Mouse (Mus musculus) heart, embryonic 14.5 days (tissue): ENCODE data around the gene Fxyd5. TPM values are rescaled to one million over a fixed set of nuclear protein-coding genes. Genes with fewer than 3 reads are reported as not detected.

ENCODE experiments used
- ATAC-seq: fragments of 200-750 bp; cut with Nextera tagmentation; 2 replicates; pipeline ENCODE4 v1.8.0; 2017; ENCODE audit warnings: low read depth, moderate TSS enrichment; ENCODE audit not compliant: insufficient number of reproducible peaks, insufficient read depth, low FRiP score
- H3K27ac ChIP-seq, 2 experiments: fragments of 200-500 bp in 1 of 2; fragments of 300-500 bp in 1 of 2; sonication (generic) in 1 of 2; replicated peaks in 1 of 2; 2 replicates each; pipeline ENCODE4 v1.5.1; 2012 to 2014; ENCODE audit warnings: low read depth in 2 of 2, low read length in 2 of 2, control low read depth in 1 of 2, mild to moderate bottlenecking in 1 of 2, mixed read lengths in 1 of 2; ENCODE audit not compliant: control insufficient read depth in 1 of 2, insufficient read depth in 1 of 2
- H3K27me3 ChIP-seq: fragments of 300-500 bp; sonication (generic); 2 replicates; pipeline ENCODE4 v1.6.1; 2014; ENCODE audit warnings: mild to moderate bottlenecking, low read length, control low read depth; ENCODE audit not compliant: control insufficient read depth, insufficient read depth
- H3K36me3 ChIP-seq: fragments of 300-500 bp; sonication (generic); 2 replicates; pipeline ENCODE4 v1.6.1; 2014; ENCODE audit warnings: mild to moderate bottlenecking, control low read depth, low read length, mixed read lengths; ENCODE audit not compliant: control insufficient read depth, insufficient read depth
- H3K4me1 ChIP-seq, 2 experiments: fragments of 200-500 bp in 1 of 2; fragments of 300-500 bp in 1 of 2; sonication (generic) in 1 of 2; 2 replicates each; pipeline ENCODE4 v1.6.1; 2012 to 2014; ENCODE audit warnings: low read length in 2 of 2, control low read depth in 1 of 2, mixed read lengths in 1 of 2; ENCODE audit not compliant: control insufficient read depth in 2 of 2, insufficient read depth in 2 of 2
- H3K4me2 ChIP-seq: fragments of 300-500 bp; sonication (generic); 2 replicates; pipeline ENCODE4 v1.6.1; 2014; ENCODE audit warnings: mild to moderate bottlenecking, low read length
- H3K4me3 ChIP-seq, 2 experiments: fragments of 200-500 bp in 1 of 2; fragments of 300-500 bp in 1 of 2; sonication (generic) in 1 of 2; 2 replicates each; pipeline ENCODE4 v1.5.1; 2012 to 2014; ENCODE audit warnings: low read length in 2 of 2, mild to moderate bottlenecking in 2 of 2, control low read depth in 1 of 2, low read depth in 1 of 2, moderate library complexity in 1 of 2; ENCODE audit not compliant: control insufficient read depth in 1 of 2, insufficient read depth in 1 of 2
- H3K9ac ChIP-seq: fragments of 300-500 bp; sonication (generic); 2 replicates; pipeline ENCODE4 v1.6.1; 2014; ENCODE audit warnings: mild to moderate bottlenecking, low read length
- H3K9me3 ChIP-seq: fragments of 300-500 bp; sonication (generic); 2 replicates; pipeline ENCODE4 v1.6.1; 2016; ENCODE audit warnings: low read length, control low read depth; ENCODE audit not compliant: control insufficient read depth
- WGBS: fragments of 180-500 bp; shearing (Covaris S2); extraction: QIAGEN DNeasy Blood & Tissue Kit; methylation state at CpG from one replicate; pipeline ENCODE4 v1.1.7; 2014; 5-methylcytosine and 5-hydroxymethylcytosine counted together
- polyA plus RNA-seq: library from polyadenylated mRNA; unstranded; fragments of >200 nt; fragmentation: Nextera tagmentation; extraction: Ambion mirVana; gene quantifications from 2 replicates; pipeline ENCODE4 v1.2.1, GENCODE M21; 2014

Gene Fxyd5
- polyA plus RNA-seq, 1 experiment from 2014 or later, result 36.1 TPM

DNA sequence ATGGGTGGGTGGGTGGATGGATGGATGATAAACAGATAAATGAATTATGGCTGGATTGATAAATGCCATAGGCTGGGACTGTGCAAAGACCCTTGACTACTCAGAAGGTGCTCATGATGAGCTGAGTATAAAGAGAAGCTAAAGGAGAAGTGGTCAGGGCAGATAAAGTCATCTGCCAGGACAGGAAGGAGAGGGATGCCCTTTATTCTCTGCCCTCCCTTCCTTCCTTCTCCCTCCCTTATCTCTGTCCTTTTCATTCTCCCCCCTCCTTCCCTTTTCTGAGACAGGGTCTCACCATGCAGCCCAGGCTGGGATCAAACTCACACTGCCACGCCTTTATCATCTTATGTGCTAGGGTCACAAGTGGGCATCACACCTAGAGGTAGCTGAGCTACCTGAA is 34.5 kb downstream of the Fxyd5 start:
- WGBS, result 50% methylated on average over 1 of the region's 1 CpGs
- Histone ChIP-seq H3K27me3 (no peaks in the 10 kb centered on the region), H3K36me3 (no peaks in the 10 kb centered on the region), H3K9me3 (no peaks in the 10 kb centered on the region), H3K4me1 (no peaks in the 10 kb centered on the region), H3K4me3 (no peak overlapping the region), H3K27ac (no peak overlapping the region), H3K9ac (no peak overlapping the region), H3K4me2 (no peak overlapping the region)
- no peak for ATAC-seq

GRCm38 (mm10) chr7:31002650-31003049 is 39.6 kb downstream of the Fxyd5 start:
- Histone ChIP-seq H3K4me3 (no peak overlapping the region), H3K36me3 (no peaks in the 10 kb centered on the region), H3K27ac (0 out of 4 replicates have a peak overlapping the region, but pooled peaks of 1 of the 2 experiments have one; percentile 9), H3K4me2 (no peak overlapping the region), H3K9me3 (no peaks in the 10 kb centered on the region), H3K4me1 (peaks cover 16 to 17% of the 10 kb centered on the region in 2 experiments), H3K9ac (no peak overlapping the region), H3K27me3 (no peaks in the 10 kb centered on the region)
- WGBS, result 51% methylated on average over 8 of the region's 8 CpGs
- ATAC-seq, result no peak

DNA sequence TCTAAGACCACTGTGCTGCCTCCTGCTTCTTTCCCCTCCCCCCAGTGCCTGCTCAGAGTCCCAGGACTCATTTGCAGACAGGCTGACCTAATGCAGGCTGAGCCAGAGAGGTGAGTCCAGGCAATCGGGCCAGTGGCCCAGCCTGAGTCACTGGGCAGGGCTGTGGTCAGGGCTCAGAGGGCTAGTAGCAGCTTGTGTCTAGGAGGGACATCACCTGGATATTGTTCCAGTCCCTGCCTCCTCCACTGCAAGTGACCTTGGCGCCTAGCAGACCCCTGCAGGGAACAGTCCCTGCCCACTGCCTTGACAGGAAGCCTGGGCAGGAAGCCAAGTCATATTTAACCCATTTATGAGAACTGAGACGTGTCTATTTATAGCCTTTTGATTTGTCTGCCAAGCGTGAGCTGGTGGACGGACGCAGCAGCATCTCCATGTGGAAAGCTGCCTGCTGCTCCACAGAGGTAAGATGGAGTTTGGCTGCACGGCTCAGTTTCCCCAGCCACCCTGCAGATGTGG is 41.7 kb downstream of the Fxyd5 start:
- 1% methylated on average over 7 of the region's 7 CpGs for WGBS
- H3K4me1 ChIP-seq, result peaks cover 16 to 17% of the 10 kb centered on the region in 2 experiments
- 0 out of 4 replicates have a peak overlapping the region, but pooled peaks of 1 of the 2 experiments have one; percentile 4 for H3K4me3 ChIP-seq
- peak overlapping the region; percentile 54 for H3K4me2 ChIP-seq
- peak overlapping the region; percentile 83 to 87 for H3K27ac ChIP-seq
- peak overlapping the region; percentile 44 for H3K9ac ChIP-seq
- peak; percentile 85 for ATAC-seq
- H3K36me3 ChIP-seq, result no peaks in the 10 kb centered on the region
- no peaks in the 10 kb centered on the region for H3K27me3 ChIP-seq
- peaks cover 8% of the 10 kb centered on the region; the same call in 1 of the 2 replicates for H3K9me3 ChIP-seq

DNA sequence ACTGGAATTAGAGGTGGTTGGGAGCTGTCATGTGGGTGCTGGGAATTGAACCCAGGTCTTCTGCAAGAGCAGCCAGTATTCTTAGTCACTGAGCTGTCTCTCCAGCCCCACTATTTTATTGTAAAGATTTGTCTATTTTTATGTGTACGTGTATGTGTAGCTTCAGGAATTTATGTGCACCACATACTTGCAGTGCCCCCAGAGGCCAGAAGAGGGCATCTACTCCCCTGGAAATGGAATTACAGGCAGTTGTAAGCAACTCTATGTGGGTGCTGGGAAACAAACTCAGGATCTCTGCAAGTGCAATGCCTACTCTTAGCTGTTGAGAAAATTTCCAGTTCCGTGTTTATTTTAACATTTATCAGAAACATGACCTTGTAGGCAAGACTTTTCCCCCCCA is 45.8 kb downstream of the Fxyd5 start:
- Histone ChIP-seq H3K27me3 (no peaks in the 10 kb centered on the region), H3K27ac (no peak overlapping the region)

DNA sequence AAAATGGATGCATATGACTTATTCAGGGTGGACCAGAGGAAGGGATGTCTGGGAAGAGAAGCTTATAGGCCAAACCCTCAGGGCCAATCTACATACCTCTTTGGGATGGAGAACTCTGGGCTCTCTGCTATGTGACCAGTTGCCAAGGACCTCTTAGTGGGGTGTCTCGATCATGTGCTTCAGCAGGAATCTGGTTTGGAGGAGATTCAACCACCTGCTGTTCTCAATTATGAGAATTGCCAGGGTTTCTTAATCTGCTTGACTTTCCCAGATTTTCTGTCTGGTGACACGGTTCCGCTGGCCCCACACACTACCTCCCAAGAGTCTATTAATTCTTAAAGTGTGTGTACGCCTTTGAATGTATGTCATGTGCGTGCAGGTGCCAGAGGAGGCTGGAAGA is 48.3 kb downstream of the Fxyd5 start:
- ATAC-seq, result no peak
- no peak overlapping the region for H3K27ac ChIP-seq
- no peak overlapping the region for H3K9ac ChIP-seq
- H3K27me3 ChIP-seq, result no peaks in the 10 kb centered on the region
- H3K36me3 ChIP-seq, result no peaks in the 10 kb centered on the region
- H3K9me3 ChIP-seq, result peaks cover 8% of the 10 kb centered on the region; the same call in 1 of the 2 replicates
- 87% methylated on average over 5 of the region's 5 CpGs for WGBS
- H3K4me2 ChIP-seq, result no peak overlapping the region
- peaks cover 5 to 9% of the 10 kb centered on the region in 2 experiments; a peak in 3 of 4 replicates for H3K4me1 ChIP-seq
- no peak overlapping the region for H3K4me3 ChIP-seq

More for the DNA sequence above, 45.8 kb downstream of the Fxyd5 start:
- no peak for ATAC-seq
- H3K36me3 ChIP-seq, result no peaks in the 10 kb centered on the region
- peaks cover 17 to 25% of the 10 kb centered on the region in 2 experiments for H3K4me1 ChIP-seq
- H3K9me3 ChIP-seq, result peaks cover 8% of the 10 kb centered on the region; the same call in 1 of the 2 replicates
- no peak overlapping the region for H3K9ac ChIP-seq
- WGBS, result 93% methylated on average over 2 of the region's 2 CpGs
- no peak overlapping the region for H3K4me2 ChIP-seq
- H3K4me3 ChIP-seq, result no peak overlapping the region

GRCm38 (mm10) chr7:30992148-30992547 is 50.1 kb downstream of the Fxyd5 start:
- no peak overlapping the region for H3K27ac ChIP-seq
- no peaks in the 10 kb centered on the region for H3K36me3 ChIP-seq
- no peak overlapping the region for H3K9ac ChIP-seq
- no peak for ATAC-seq
- H3K4me2 ChIP-seq, result no peak overlapping the region
- peaks cover 5 to 9% of the 10 kb centered on the region in 2 experiments; a peak in 3 of 4 replicates for H3K4me1 ChIP-seq
- peaks cover 8% of the 10 kb centered on the region; the same call in 1 of the 2 replicates for H3K9me3 ChIP-seq
- no peaks in the 10 kb centered on the region for H3K27me3 ChIP-seq
- WGBS, result 55% methylated on average over 5 of the region's 5 CpGs
- H3K4me3 ChIP-seq, result no peak overlapping the region

DNA sequence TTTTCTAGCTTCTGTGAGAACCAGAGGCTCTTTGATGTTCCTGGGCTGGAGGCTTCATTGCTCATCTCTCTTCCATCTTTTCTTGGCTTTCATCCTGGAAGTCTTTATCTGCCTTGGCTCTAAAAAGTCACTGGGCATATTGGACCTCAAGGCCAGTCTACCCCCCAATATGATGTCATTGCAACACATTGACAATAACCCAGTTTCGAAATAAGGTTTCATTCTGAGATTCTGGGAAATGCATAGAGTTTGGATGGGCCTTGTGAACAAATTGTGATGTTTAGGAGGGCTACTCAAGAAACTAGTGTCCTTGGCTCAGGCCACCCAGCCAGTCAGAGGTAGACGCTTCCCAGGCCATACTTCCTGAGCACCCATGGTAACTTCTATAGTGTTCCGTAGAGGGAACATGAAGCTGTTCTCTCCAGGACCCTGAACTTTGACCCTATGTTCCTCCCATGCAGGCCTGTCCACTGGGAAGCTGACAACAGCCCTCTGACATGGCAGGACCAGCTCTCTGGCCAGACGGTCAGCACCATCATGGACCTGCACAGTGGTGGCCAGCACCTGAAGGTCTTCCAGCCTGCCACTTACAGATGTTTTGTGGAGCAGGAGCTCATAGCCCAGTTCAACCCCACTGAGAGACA is 53.6 kb downstream of the Fxyd5 start:
- no peak for ATAC-seq
- H3K4me2 ChIP-seq, result no peak overlapping the region
- no peak overlapping the region for H3K4me3 ChIP-seq
- H3K36me3 ChIP-seq, result no peaks in the 10 kb centered on the region
- no peaks in the 10 kb centered on the region for H3K27me3 ChIP-seq
- no peak overlapping the region for H3K27ac ChIP-seq
- WGBS, result 82% methylated on average over 4 of the region's 4 CpGs
- H3K9me3 ChIP-seq, result no peaks in the 10 kb centered on the region
- H3K4me1 ChIP-seq, result peaks cover 5 to 9% of the 10 kb centered on the region in 2 experiments; a peak in 3 of 4 replicates
- no peak overlapping the region for H3K9ac ChIP-seq
